Mouse (Mus musculus) megakaryocyte, embryonic 14.5 days (primary cell): Measurements from ENCODE around the gene Gnao1.

Experiments
- FLI1 ChIP-seq: IDR thresholded peaks from 2 replicates; pipeline ENCODE4 v1.6.1; 2012; ENCODE audit warnings: low read length, inconsistent platforms, mixed read lengths
- GATA1 ChIP-seq: IDR thresholded peaks from 3 replicates; pipeline ENCODE4 v1.6.1; 2012; ENCODE audit warnings: mixed read lengths, low read length, inconsistent platforms, borderline replicate concordance

GRCm38 (mm10) chr8:94011076-94012012 is 201.6 kb downstream of the Gnao1 start:
- TF ChIP-seq GATA1 (0 out of 3 replicates have a peak, but pooled peaks have one; percentile 26), FLI1 (no peak)
